Mouse (Mus musculus) lung, postnatal 0 days (tissue): Measurements from ENCODE around the gene Gnb5. TPM values are rescaled to one million over a fixed set of nuclear protein-coding genes. Genes with fewer than 3 reads are reported as not detected.

Experiments
- ATAC-seq: fragments of 200-750 bp; cut with Nextera tagmentation; 2 replicates; pipeline ENCODE4 v1.8.0; 2017; ENCODE audit warnings: moderate library complexity
- DNase-seq: peaks from one replicate; pipeline ENCODE4 v3.0.0-alpha.2; 2016; ENCODE audit warnings: low spot score
- H3K27ac ChIP-seq: fragments of 300-500 bp; sonication (generic); 2 replicates; pipeline ENCODE4 v1.5.1; 2014; ENCODE audit warnings: antibody characterized with exemption, mild to moderate bottlenecking, low read length, mixed read lengths
- H3K27me3 ChIP-seq: fragments of 300-500 bp; sonication (generic); replicated peaks from 2 replicates; pipeline ENCODE4 v1.6.1; 2014; ENCODE audit warnings: low read length, mixed read lengths; ENCODE audit not compliant: insufficient read depth
- H3K36me3 ChIP-seq: fragments of 300-500 bp; sonication (generic); 2 replicates; pipeline ENCODE4 v1.6.1; 2014; ENCODE audit warnings: low read length, mixed read lengths; ENCODE audit not compliant: insufficient read depth
- H3K4me1 ChIP-seq: fragments of 300-500 bp; sonication (generic); 2 replicates; pipeline ENCODE4 v1.6.1; 2014; ENCODE audit warnings: antibody characterized with exemption, low read depth, low read length, mixed read lengths; ENCODE audit not compliant: insufficient read depth
- H3K4me2 ChIP-seq: fragments of 300-500 bp; sonication (generic); replicated peaks from 2 replicates; pipeline ENCODE4 v1.6.1; 2014; ENCODE audit warnings: low read depth, mild to moderate bottlenecking, low read length, moderate library complexity, mixed read lengths
- H3K4me3 ChIP-seq: fragments of 300-500 bp; sonication (generic); 2 replicates; pipeline ENCODE4 v1.5.1; 2014; ENCODE audit warnings: low read depth, low read length
- H3K9ac ChIP-seq: fragments of 300-500 bp; sonication (generic); replicated peaks from 2 replicates; pipeline ENCODE4 v1.6.1; 2014; ENCODE audit warnings: low read depth, mild to moderate bottlenecking
- H3K9me3 ChIP-seq: fragments of 300-500 bp; sonication (generic); 2 replicates; pipeline ENCODE4 v1.6.1; 2016; ENCODE audit warnings: low read length, mixed read lengths
- CTCF ChIP-seq: IDR thresholded peaks from 2 replicates; pipeline ENCODE4 v1.5.1; 2016; ENCODE audit warnings: antibody characterized with exemption, mild to moderate bottlenecking
- EP300 ChIP-seq: IDR thresholded peaks from 2 replicates; pipeline ENCODE4 v1.6.1; 2016; ENCODE audit warnings: antibody characterized with exemption, mild to moderate bottlenecking, control low read depth
- WGBS: fragments of 180-500 bp; shearing (Covaris S2); extraction: QIAGEN DNeasy Blood & Tissue Kit; methylation state at CpG from one replicate; pipeline ENCODE4 v1.1.7; 2014; 5-methylcytosine and 5-hydroxymethylcytosine counted together
- polyA plus RNA-seq: library from polyadenylated mRNA; unstranded; fragments of >200 nt; fragmentation: Nextera tagmentation; extraction: Ambion mirVana; gene quantifications from 2 replicates; pipeline ENCODE4 v1.2.1, GENCODE M21; 2015

Gnb5 gene
- polyA plus RNA-seq, 1 experiment from 2014 or later, result 11.5 TPM

- TF ChIP-seq EP300 (no peak), CTCF (no peak)
- no peak overlapping the region for H3K27ac ChIP-seq
- H3K9me3 ChIP-seq, result no peaks in the 10 kb centered on the region
- H3K9ac ChIP-seq, result no peak overlapping the region
- no peaks in the 10 kb centered on the region for H3K27me3 ChIP-seq
- H3K36me3 ChIP-seq, result peaks cover 16% of the 10 kb centered on the region; the same call in 1 of the 2 replicates
- DNase-seq (no peak), ATAC-seq (no peak)
- H3K4me3 ChIP-seq, result no peak overlapping the region
- no peaks in the 10 kb centered on the region for H3K4me1 ChIP-seq
- H3K4me2 ChIP-seq, result no peak overlapping the region
- 72% methylated on average over 3 of the region's 3 CpGs for WGBS
Observed at GRCm38 (mm10) chr9:75384337-75384962, 78.4 kb downstream of the Gnb5 start.

- no peak overlapping the region for H3K4me3 ChIP-seq
- H3K4me2 ChIP-seq, result no peak overlapping the region
- 79% methylated on average over 9 of the region's 9 CpGs for WGBS
- H3K4me1 ChIP-seq, result no peaks in the 10 kb centered on the region
- no peak overlapping the region for H3K9ac ChIP-seq
- H3K27me3 ChIP-seq, result no peaks in the 10 kb centered on the region
- ATAC-seq, result no peak
- no peak for DNase-seq
- TF ChIP-seq CTCF (no peak), EP300 (peak; percentile 60; the same call in 1 of the 2 replicates)
- H3K9me3 ChIP-seq, result no peaks in the 10 kb centered on the region
- H3K36me3 ChIP-seq, result peaks cover 17% of the 10 kb centered on the region; the same call in 1 of the 2 replicates
- no peak overlapping the region for H3K27ac ChIP-seq
Observed at GRCm38 (mm10) chr9:75385218-75385974, 79.3 kb downstream of the Gnb5 start.

DNA sequence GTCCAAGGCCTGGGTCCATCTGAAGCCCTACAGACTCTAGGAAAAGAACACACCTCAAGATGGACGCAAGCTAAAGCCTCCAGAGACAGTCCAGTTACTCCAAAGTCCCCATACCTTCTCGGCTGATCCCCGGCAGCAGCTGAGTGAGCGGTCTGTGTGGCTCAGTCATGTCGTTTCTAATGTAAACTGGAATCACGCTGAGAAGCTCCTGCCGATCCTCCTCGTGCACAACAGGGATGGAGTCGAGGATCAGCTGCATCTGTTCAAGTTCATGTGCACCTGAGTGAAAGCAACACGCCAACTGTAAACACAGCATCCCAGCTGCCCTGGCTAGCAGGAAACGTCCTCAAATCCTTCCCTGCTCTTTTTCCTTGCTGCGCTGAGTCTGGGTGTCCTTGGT, 87.2 kb downstream of the Gnb5 start:
- Histone ChIP-seq H3K9ac (no peak overlapping the region), H3K27ac (no peak overlapping the region), H3K27me3 (no peaks in the 10 kb centered on the region), H3K9me3 (no peaks in the 10 kb centered on the region), H3K4me2 (no peak overlapping the region), H3K4me1 (no peaks in the 10 kb centered on the region), H3K36me3 (peaks cover 42% of the 10 kb centered on the region), H3K4me3 (no peak overlapping the region)
- no peak for TF ChIP-seq CTCF
- no peak for TF ChIP-seq EP300
- DNase-seq, result no peak
- ATAC-seq, result no peak
- WGBS, result 73% methylated on average over 12 of the region's 12 CpGs

Other genes starting within 250 kb of the Gnb5 start
- 3.2 and 3.6 TPM in 2 replicates for gene Myo5a, start 235.3 kb upstream of the Gnb5 start, polyA plus RNA-seq
- 35.0 and 39.2 TPM in 2 replicates for gene Myo5c, start 74.3 kb upstream of the Gnb5 start, polyA plus RNA-seq
- 0.11 and 0.13 TPM in 2 replicates for gene Bcl2l10, start 41.5 kb downstream of the Gnb5 start, polyA plus RNA-seq
- 28.0 and 30.5 TPM in 2 replicates for gene Mapk6, start 103.7 kb downstream of the Gnb5 start, polyA plus RNA-seq
- gene Leo1, start 135.2 kb downstream of the Gnb5 start, polyA plus RNA-seq, result 17.0 and 19.3 TPM in 2 replicates